Mouse (Mus musculus) limb, embryonic 14.5 days (tissue): Measurements from ENCODE around the gene Olfr605. TPM values are rescaled to one million over a fixed set of nuclear protein-coding genes. Genes with fewer than 3 reads are reported as not detected.
"Not testable (repeated sequence)": the region's sequence is repeated elsewhere in the genome, so short reads cannot be mapped to it uniquely, and the experiment has no call there.

Source experiments
- ATAC-seq: fragments of 200-750 bp; cut with Nextera tagmentation; 2 replicates; pipeline ENCODE4 v1.8.0; 2017; ENCODE audit warnings: low read depth, moderate number of reproducible peaks, moderate TSS enrichment; ENCODE audit not compliant: low FRiP score
- DNase-seq: peaks from one replicate; pipeline ENCODE4 v3.0.0-alpha.2; 2015; ENCODE audit warnings: low spot score
- H3K27ac ChIP-seq: fragments of 300-500 bp; sonication (generic); replicated peaks from 2 replicates; pipeline ENCODE4 v1.5.1; 2014; ENCODE audit warnings: low read depth, mild to moderate bottlenecking, low read length, moderate library complexity, mixed read lengths
- H3K27me3 ChIP-seq: fragments of 300-500 bp; sonication (generic); 2 replicates; pipeline ENCODE4 v1.6.1; 2014; ENCODE audit warnings: low read length, mixed read lengths; ENCODE audit not compliant: control insufficient read depth, insufficient read depth
- H3K36me3 ChIP-seq: fragments of 300-500 bp; sonication (generic); 2 replicates; pipeline ENCODE4 v1.6.1; 2014; ENCODE audit warnings: mild to moderate bottlenecking, low read length, moderate library complexity, mixed read lengths; ENCODE audit not compliant: control insufficient read depth, insufficient read depth
- H3K4me1 ChIP-seq: fragments of 300-500 bp; sonication (generic); 2 replicates; pipeline ENCODE4 v1.6.1; 2014; ENCODE audit warnings: antibody characterized with exemption, low read length, mixed read lengths; ENCODE audit not compliant: control insufficient read depth, insufficient read depth
- H3K4me2 ChIP-seq: fragments of 300-500 bp; sonication (generic); replicated peaks from 2 replicates; pipeline ENCODE4 v1.6.1; 2014; ENCODE audit warnings: low read depth, mild to moderate bottlenecking, low read length, moderate library complexity; ENCODE audit not compliant: severe bottlenecking
- H3K4me3 ChIP-seq: fragments of 300-500 bp; sonication (generic); replicated peaks from 2 replicates; pipeline ENCODE4 v1.5.1; 2014; ENCODE audit warnings: low read length
- H3K9ac ChIP-seq: fragments of 300-500 bp; sonication (generic); 2 replicates; pipeline ENCODE4 v1.6.1; 2014; ENCODE audit warnings: mild to moderate bottlenecking, low read depth, low read length, moderate library complexity; ENCODE audit not compliant: severe bottlenecking
- H3K9me3 ChIP-seq: fragments of 300-500 bp; sonication (generic); 2 replicates; pipeline ENCODE4 v1.6.1; 2016; ENCODE audit warnings: low read length; ENCODE audit not compliant: control insufficient read depth
- POLR2A ChIP-seq: fragments of 200-500 bp; IDR thresholded peaks from 2 replicates; pipeline ENCODE4 v1.8.0; 2012; ENCODE audit warnings: inconsistent platforms, mild to moderate bottlenecking, moderate library complexity, borderline replicate concordance; ENCODE audit not compliant: insufficient read depth, insufficient read length; ENCODE audit errors: extremely low read depth
- WGBS: fragments of 180-500 bp; shearing (Covaris S2); extraction: QIAGEN DNeasy Blood & Tissue Kit; methylation state at CpG from one replicate; pipeline ENCODE4 v1.1.7; 2014; 5-methylcytosine and 5-hydroxymethylcytosine counted together
- polyA plus RNA-seq, 2 experiments: library from polyadenylated mRNA; depleted of rRNA in 1 of 2; stranded (reverse) in 1 of 2; unstranded in 1 of 2; fragments of >200 nt; fragmentation: Nextera tagmentation in 1 of 2; extraction: Ambion mirVana in 1 of 2; gene quantifications; 2 replicates each; pipeline versions ENCODE4 v1.2.1 to v1.2.3; 2012 to 2014

The Olfr605 gene
- not detected in 2 replicates for polyA plus RNA-seq (2012; rRNA removed)
- not detected in 2 replicates for polyA plus RNA-seq (2014; fragmentation: Nextera tagmentation; extraction: Ambion mirVana)

GRCm38 (mm10) chr7:103445339-103445738 lies at the start of gene Olfr605:
Olfr605 (minus strand) TSS chr7:103445439.
- TF ChIP-seq POLR2A = no peak
- 90% methylated on average over 1 of the region's 1 CpGs for WGBS

DNA sequence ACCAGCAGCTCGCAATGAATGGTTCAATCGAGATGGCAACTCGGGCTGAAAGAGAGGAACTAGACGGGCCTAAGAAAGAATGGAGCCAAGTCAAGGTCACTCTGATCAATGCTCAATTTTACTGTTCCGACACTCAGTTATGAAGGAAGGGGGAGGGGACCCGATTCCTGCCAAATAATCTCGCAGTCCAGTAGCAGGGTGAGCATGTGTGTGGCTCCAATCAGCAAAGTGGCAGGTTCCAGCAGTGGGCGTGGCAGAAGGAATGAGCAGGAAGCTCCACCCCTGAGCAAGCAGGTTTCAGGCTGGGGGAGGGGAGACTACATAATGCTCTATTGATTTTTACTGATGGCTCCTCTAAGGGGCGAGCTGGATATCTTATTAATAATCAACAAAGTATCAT lies 31.9 kb upstream of the Olfr605 start:
- not testable (repeated sequence) for H3K27me3 ChIP-seq, H3K9ac ChIP-seq, H3K36me3 ChIP-seq, H3K4me3 ChIP-seq, DNase-seq, H3K27ac ChIP-seq, H3K4me2 ChIP-seq, H3K9me3 ChIP-seq, H3K4me1 ChIP-seq, ATAC-seq
- WGBS = 85% methylated on average over 9 of the region's 9 CpGs

More at GRCm38 (mm10) chr7:103445339-103445738, at the start of gene Olfr605:
- H3K27me3 ChIP-seq = no peaks in the 10 kb centered on the region
- H3K4me1 ChIP-seq = no peaks in the 10 kb centered on the region
- H3K9me3 ChIP-seq = no peaks in the 10 kb centered on the region
- H3K4me2 ChIP-seq = no peak within 1 kb of the TSS
- ATAC-seq = no peak
- no peak for DNase-seq
- H3K4me3 ChIP-seq = no peak within 1 kb of the TSS
- no peak within 1 kb of the TSS for H3K27ac ChIP-seq
- H3K9ac ChIP-seq = no peak within 1 kb of the TSS
- no peaks in the 10 kb centered on the region for H3K36me3 ChIP-seq

DNA sequence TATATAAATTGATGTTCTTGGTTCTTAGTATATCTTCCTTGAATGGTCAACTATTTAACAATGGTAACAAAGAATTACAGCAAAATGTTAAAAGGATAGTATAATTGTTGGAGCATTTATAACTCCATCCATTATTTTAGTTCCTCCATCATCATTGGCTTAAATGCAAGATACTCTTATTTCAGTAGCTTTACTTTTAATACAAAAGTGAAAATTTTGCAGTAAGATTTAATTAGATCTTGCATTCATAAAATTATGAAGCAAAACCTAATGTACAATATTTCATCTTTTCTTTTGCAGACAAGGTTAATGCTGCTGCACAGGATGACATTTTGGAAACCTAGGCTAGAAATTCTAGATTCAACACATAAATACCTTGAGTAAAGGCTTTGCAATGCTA lies 24.3 kb upstream of the Olfr605 start, which contains the start of gene Olfr608:
TSS of gene Olfr608 (plus strand) at position 301 of the 400 bp plus-strand sequence.
- Histone ChIP-seq H3K27ac (no peak within 1 kb of the TSS), H3K9ac (no peak within 1 kb of the TSS), H3K4me3 (no peak within 1 kb of the TSS), H3K36me3 (no peaks in the 10 kb centered on the region), H3K4me1 (no peaks in the 10 kb centered on the region), H3K9me3 (no peaks in the 10 kb centered on the region), H3K4me2 (no peak within 1 kb of the TSS), H3K27me3 (no peaks in the 10 kb centered on the region)
- ATAC-seq (no peak), DNase-seq (no peak)
- TF ChIP-seq POLR2A = no peak

- H3K4me2 ChIP-seq = no peak overlapping the region
- no peaks in the 10 kb centered on the region for H3K36me3 ChIP-seq
- no peak overlapping the region for H3K9ac ChIP-seq
- no peak for DNase-seq
- no peak for TF ChIP-seq POLR2A
- H3K27ac ChIP-seq = no peak overlapping the region
- H3K4me3 ChIP-seq = no peak overlapping the region
- ATAC-seq = no peak
- H3K4me1 ChIP-seq = no peaks in the 10 kb centered on the region
- 88% methylated on average over 5 of the region's 5 CpGs for WGBS
- no peaks in the 10 kb centered on the region for H3K9me3 ChIP-seq
- H3K27me3 ChIP-seq = no peaks in the 10 kb centered on the region
These were observed 15.4 kb upstream of the Olfr605 start for GRCm38 (mm10) chr7:103460590-103460989.

DNA sequence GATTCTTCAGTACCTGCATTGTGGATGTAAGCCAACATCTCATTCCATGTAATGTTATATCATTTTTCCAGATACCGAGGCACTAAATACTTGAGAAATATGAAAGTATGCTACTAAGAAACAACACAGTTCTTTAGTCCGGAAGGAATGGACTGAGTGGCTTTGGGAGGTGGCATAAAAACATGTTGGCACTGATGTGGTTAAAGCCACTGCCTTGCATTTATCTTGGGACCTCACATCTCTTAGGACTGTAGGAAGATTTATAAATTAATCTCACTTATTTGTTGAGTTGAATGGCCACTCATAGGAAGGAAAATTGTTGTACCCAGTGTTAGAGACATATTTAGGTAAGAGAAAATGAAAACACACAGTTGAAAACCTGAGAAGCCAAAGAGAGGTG lies 3.5 kb upstream of the Olfr605 start, which contains the start of gene Olfr606:
TSS of gene Olfr606 (plus strand) at position 301 of the 400 bp plus-strand sequence.
- H3K9me3 ChIP-seq = no peaks in the 10 kb centered on the region
- no peaks in the 10 kb centered on the region for H3K4me1 ChIP-seq
- TF ChIP-seq POLR2A = no peak
- H3K9ac ChIP-seq = no peak within 1 kb of the TSS
- no peak for ATAC-seq
- no peak within 1 kb of the TSS for H3K4me2 ChIP-seq
- H3K4me3 ChIP-seq = no peak within 1 kb of the TSS
- no peak for DNase-seq
- 89% methylated on average over 2 of the region's 2 CpGs for WGBS
- H3K27me3 ChIP-seq = no peaks in the 10 kb centered on the region
- no peak within 1 kb of the TSS for H3K27ac ChIP-seq
- no peaks in the 10 kb centered on the region for H3K36me3 ChIP-seq

DNA sequence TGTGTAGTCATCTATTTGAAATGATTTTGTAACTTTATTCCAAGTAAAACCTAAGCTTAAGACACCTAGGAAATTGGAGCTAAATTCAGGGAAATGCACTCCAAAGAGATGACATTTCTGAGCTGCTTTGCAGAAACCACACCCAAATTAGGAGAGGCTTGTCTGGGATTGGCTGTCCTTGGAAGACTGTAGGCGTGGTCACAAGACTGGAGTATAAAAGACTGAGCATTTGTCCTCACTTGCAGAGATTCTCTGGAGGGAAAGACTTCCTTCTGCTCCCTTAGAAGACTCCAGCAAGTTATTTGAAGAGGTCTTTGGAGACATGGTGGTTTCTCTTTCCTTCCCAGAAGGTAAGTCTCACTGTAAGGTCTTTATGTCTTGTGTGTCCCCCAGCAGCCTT lies 30.5 kb downstream of the Olfr605 start, which contains the start of gene Usp17lc:
TSS of gene Usp17lc (plus strand) at position 301 of the 400 bp plus-strand sequence.
- H3K4me2 ChIP-seq, H3K4me3 ChIP-seq, H3K27me3 ChIP-seq, DNase-seq, H3K4me1 ChIP-seq, H3K27ac ChIP-seq, ATAC-seq, H3K9ac ChIP-seq, H3K36me3 ChIP-seq, H3K9me3 ChIP-seq: not testable (repeated sequence)
- 58% methylated on average over 1 of the region's 1 CpGs for WGBS

GRCm38 (mm10) chr7:103406521-103407055 lies 38.7 kb downstream of the Olfr605 start:
- not testable (repeated sequence) for H3K4me3 ChIP-seq, DNase-seq, H3K27ac ChIP-seq, H3K36me3 ChIP-seq, H3K9ac ChIP-seq, H3K4me2 ChIP-seq, ATAC-seq, H3K27me3 ChIP-seq, H3K4me1 ChIP-seq, H3K9me3 ChIP-seq
- WGBS = 75% methylated on average over 3 of the region's 3 CpGs
